Mouse (Mus musculus) urinary bladder, postnatal 10 days (tissue): Measurements from ENCODE around the gene Gm20458.

Experiments
- DNase-seq: peaks from one replicate; pipeline ENCODE4 v3.0.0; 2022; ENCODE audit warnings: low spot score

The Gm20458 gene

DNA sequence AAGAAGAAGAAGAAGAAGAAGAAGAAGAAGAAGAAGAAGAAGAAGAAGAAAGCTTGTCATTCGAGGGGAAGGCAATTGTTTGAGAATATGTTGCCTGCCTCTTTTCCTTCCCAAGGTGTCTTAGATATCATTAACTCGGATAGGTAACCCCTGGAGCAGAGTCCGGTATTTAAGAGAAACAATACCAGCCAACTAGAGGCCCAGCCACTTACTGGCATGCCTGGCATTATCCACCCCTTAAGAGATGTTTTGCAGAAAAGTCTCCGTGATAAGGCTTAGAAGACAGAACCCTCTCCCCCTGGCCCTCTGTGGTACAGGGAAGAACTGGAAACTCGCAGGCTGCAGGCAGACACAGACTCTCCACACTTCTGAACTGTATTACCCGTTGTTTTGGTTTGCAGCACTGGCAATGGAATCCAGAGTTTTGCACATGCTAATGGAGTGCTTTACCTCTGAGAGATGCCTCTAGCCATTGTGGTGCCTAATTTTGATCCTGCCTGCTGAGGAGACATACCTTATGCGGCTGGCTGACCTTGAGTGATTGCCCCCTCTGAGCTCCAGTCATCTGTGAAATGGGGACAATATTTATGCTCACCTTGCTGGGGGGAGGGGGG is 6.8 kb upstream of the Gm20458 start:
- no peak for DNase-seq

DNA sequence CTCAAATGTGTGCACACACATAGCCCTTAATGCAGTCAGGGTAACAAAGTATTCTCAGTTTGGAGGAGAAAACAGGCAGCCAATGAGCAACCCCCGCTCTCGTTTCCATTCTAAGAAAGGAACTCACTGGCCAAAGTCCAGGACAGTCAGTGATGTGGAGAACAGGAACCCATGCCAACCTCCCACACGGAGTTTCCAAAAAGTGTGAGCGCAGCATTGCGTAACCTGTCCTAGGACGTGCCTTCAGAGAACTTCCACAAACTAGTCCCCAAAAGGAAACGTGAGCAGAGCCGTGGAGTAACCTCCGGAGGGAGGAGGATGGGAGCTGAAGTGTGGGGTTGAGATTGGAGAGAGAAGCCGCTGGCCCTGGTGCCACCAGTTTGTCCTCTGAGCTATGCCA is 5.9 kb upstream of the Gm20458 start:
- DNase-seq, result no peak

DNA sequence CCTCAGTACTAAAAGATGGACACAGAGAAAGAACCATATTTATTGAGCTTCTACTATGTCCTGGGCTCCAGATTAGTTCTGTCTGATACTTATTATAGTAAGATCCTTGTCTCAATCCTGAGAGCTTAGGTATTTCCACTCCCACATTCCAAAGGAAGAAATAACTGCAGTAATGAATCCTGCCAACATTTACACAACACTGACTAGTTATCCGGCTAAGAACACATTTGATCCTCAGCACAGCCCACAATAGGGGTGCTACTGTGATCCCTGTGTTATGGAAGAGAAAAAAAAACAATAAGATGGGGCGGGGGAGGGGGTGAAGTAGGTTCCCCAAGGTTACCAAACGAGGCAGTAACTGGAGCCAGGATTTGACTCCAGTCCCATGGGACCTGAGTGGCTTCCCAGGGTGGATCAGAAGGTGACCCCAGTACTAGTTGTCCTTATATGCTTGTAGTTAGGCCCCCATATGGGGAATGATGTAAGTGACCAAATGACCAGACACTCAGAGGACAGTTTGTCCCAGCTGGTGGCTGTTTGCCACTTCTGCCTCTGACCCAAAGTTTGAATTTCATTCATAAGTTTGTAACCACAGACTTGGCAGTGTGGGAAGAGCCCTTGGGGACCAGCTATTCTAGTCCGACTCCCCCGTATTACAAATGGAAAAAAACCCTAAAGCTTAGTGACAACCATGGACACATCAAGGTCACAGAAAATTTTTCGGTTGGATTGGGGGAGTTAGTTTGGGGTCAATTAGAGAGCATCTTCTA is 5.2 kb upstream of the Gm20458 start:
- no peak for DNase-seq

- DNase-seq, result no peak
These were observed 4.4 kb upstream of the Gm20458 start for GRCm38 (mm10) chr2:164456413-164456812.

- no peak for DNase-seq
These were observed 3.9 kb upstream of the Gm20458 start, which contains the start of gene Sys1 for GRCm38 (mm10) chr2:164456864-164457300. TSS of gene Sys1 (plus strand) at chr2:164456964.

DNA sequence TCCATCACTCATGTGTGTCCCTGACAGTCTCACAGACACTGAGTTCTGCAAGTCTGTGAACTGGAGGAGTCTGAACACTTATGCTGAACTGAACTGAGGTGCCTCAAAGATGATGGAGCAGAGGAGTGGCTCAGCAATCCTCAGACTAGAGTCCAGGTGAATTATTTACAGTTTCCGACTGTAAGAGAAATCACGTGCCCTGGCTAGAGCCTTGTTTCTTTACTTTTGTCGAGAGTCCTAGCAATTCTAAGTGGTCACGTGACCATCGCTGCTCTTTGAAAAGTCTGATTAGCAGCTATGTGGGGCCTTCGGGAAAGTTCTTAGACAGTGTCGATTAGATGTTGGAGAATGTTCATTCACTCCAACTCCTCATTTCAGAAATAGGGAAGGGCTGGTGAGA is 2.8 kb upstream of the Gm20458 start:
- no peak for DNase-seq

GRCm38 (mm10) chr2:164458535-164458934 is 2.2 kb upstream of the Gm20458 start:
- DNase-seq, result no peak

- no peak for DNase-seq
These were observed 4.4 kb downstream of the Gm20458 start for GRCm38 (mm10) chr2:164465161-164465560.

GRCm38 (mm10) chr2:164466787-164467186 is 6.0 kb downstream of the Gm20458 start:
- DNase-seq, result no peak

- no peak for DNase-seq
These were observed 9.5 kb downstream of the Gm20458 start for GRCm38 (mm10) chr2:164470254-164470653.

- DNase-seq, result no peak
These were observed 12.9 kb downstream of the Gm20458 start, which contains the start of gene Trp53tg5 for GRCm38 (mm10) chr2:164473624-164474023. TSS of gene Trp53tg5 (minus strand) at chr2:164473724.

DNA sequence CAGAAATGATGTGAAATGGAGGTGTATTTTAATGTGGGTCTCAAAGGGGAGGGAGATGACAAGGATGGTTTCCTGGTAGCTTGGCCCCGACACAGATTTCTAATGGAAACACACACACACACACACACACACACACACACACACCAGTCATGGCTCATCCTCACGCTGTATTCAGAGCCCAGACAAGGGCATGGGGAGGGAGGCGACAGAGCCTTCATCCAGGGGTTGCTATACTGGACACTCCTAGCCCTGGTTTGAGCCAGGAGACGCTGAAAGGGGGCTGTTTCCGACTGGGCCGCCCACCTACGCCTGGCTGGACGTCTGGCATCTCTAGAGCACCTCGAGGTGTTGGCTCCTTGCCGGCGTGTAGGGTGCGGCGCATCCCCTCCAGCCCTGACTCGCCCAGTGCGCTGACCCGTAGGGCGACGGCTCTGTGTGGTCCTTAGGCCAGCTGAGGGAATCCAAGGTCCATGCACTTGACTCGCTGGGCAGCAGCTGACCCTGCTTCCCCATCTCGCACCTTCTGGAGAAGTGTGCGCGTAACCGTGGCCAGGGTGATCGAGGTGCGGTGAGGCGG is 25.0 kb downstream of the Gm20458 start, which contains the start of gene Dbndd2:
Gene Dbndd2, plus strand, starts transcription at position 426 of the 577 bp plus-strand sequence.
- no peak for DNase-seq

DNA sequence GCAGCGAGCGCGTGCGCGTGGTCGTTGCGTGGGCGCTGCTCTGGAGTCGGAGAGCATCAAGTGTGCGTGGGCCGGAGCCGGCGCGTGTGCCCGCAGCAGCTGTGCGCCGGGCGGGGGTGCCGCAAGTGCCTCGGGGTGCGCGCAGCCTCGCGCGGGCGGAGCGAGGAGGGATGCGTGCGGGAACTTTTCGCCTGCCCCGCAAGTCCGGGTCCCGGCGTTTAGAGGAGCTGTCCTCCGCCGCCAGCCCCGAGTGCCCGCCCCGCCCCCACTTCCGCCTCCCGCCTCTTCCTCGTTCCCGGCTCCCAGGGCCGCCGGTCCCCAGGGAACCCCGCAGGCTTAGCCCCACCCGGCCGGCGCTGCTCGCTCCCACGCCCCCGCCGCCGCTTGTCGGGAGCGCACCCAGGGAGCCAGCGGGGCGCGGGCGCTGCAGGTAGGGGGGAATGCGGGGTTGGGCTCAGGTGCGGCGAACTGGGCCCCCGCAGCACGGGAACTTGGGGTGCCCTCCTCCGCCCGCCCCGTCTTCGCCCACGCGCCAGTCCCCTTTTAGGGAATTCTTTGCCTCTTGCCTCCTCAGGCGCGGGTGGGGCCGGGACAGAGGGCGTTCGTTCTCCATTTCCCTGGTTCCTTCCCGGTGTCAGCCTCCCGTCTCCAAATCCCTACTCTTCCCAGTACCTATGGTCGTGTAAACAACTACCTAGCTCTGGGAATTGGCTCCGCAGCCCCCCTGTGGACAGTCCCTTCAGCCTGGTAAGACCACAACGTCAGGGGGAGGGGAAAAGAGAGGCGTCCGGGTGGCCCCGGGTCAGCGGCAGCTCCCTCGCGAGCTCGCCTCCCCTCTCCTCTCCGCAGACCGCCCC is 25.7 kb downstream of the Gm20458 start:
- no peak for DNase-seq

GRCm38 (mm10) chr2:164487115-164487527 is 26.4 kb downstream of the Gm20458 start:
- DNase-seq, result no peak

- no peak for DNase-seq
These were observed 27.0 kb downstream of the Gm20458 start for GRCm38 (mm10) chr2:164487812-164488211.

GRCm38 (mm10) chr2:164494126-164494525 is 33.4 kb downstream of the Gm20458 start:
- no peak for DNase-seq

GRCm38 (mm10) chr2:164496331-164496730 is 35.6 kb downstream of the Gm20458 start:
- DNase-seq, result no peak

DNA sequence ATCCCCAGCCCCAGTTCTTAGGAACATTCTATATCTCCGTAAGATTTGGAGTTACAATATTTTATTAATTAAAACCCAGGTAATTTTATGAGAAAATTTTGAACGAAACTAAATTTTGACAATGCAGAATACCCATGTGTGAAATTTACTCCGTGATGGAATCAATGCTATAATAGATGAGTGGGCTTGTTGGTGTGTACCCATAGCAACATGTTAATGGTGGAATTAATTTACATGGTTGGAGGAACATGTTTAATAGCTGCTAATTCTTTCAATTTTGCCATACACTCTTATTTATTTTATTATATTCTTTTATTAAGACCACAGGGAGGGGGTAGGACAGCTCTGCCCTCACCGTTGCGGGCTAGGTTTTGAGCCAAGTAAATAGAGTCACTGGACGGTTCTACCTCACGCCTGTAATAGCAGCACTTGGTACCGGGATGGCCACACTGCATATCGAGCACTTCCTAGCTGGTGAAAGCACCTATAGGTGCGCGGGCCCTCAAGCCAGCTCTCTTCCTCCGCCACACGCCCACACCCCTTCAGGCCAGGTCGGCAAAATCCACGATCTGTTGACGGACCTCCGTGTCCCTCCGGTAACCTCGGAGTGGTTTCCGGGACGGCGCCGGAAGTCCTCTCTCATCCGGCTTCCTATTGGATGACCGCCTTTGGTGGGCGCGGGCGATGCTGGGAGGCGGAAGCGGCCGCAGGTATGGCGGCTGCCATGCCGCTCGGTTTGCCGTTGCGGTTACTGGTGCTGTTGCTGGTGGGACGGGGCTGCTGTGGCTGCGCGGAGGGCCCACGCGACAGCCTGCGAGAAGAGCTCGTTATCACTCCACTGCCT is 36.3 kb downstream of the Gm20458 start, which contains the start of gene Pigt:
Gene Pigt, plus strand, starts transcription at position 674 of the 844 bp plus-strand sequence.
- peak; percentile 57 for DNase-seq

DNA sequence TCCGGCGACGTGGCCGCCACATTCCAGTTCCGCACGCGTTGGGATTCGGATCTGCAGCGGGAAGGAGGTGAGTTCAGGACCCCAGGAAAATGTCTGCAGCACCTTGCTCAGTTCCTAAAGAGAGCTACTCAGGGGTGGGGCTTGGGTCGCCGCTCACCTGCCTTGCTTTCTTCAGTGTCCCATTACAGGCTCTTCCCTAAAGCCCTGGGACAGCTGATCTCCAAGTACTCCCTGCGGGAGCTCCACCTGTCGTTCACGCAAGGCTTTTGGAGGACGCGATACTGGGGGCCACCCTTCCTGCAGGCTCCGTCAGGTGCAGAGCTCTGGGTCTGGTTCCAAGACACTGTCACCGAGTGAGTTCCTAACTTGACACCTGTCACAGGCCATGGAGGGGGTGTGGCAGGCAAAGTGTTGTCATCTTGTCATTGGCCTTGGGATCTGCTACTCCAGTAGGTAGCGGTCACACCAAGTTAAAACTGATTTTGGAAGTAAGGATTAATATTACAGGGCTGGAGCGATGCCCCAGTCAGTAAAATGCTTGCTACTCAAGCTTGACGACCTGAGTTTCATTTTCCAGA is 37.0 kb downstream of the Gm20458 start:
- DNase-seq, result no peak

- no peak for DNase-seq
These were observed 38.5 kb downstream of the Gm20458 start for GRCm38 (mm10) chr2:164499317-164499716.

- no peak for DNase-seq
These were observed 39.7 kb downstream of the Gm20458 start for GRCm38 (mm10) chr2:164500511-164500910.
